19 mouse cellular contexts compared by ENCODE assay signal in genomic region chr2:144236791-144237584, GRCm38 (mm10). TPM values are rescaled to one million over a fixed set of nuclear protein-coding genes. Genes with fewer than 3 reads are reported as not detected.
DNase-seq lines count a peak whose midpoint lies in the region; ATAC-seq and TF ChIP-seq lines count a peak whose summit lies in the region.
"Had no signal": no experiment of that assay in that cellular context is flagged by ENCODE, and none has a peak within 500 bp of the region (broad histone marks: within the 10 kb centered on the region; RNA-seq: fewer than 3 reads in every experiment).

No protein-coding gene starts in this region.

- 60% methylated on average over 9 of the region's 9 CpGs for WGBS in hindbrain, embryonic 15.5 days
- WGBS in hindbrain, embryonic 14.5 days: 63% methylated on average over 9 of the region's 9 CpGs
- WGBS in intestine, postnatal 0 days: 58% methylated on average over 9 of the region's 9 CpGs

- H3K36me3 ChIP-seq in hindbrain, embryonic 15.5 days: no peaks in the 10 kb centered on the region
- H3K36me3 ChIP-seq in hindbrain, embryonic 14.5 days (replicated peaks; ENCODE audit: control insufficient read depth, insufficient read depth): no peaks in the 10 kb centered on the region
- no peaks in the 10 kb centered on the region for H3K36me3 ChIP-seq in intestine, postnatal 0 days (ENCODE audit: control insufficient read depth, insufficient read depth)
- H3K36me3 ChIP-seq: embryonic facial prominence, embryonic 10.5 days; forebrain, embryonic 15.5 days; heart, embryonic 10.5 days had no signal

- H3K4me3 ChIP-seq in hindbrain, embryonic 15.5 days: no peak overlapping the region
- H3K4me3 ChIP-seq in hindbrain, embryonic 14.5 days (replicated peaks; ENCODE audit: low read length): no peak overlapping the region
- no peak overlapping the region for H3K4me3 ChIP-seq in intestine, postnatal 0 days (ENCODE audit: low read depth, low read length)
- H3K4me3 ChIP-seq: embryonic facial prominence, embryonic 10.5 days; forebrain, embryonic 15.5 days; heart, embryonic 10.5 days had no signal

- ATAC-seq in hindbrain, embryonic 15.5 days (ENCODE audit: low FRiP score, low read depth): no peak
- no peak for ATAC-seq in hindbrain, embryonic 14.5 days (ENCODE audit: low FRiP score)
- peak; percentile 70 for ATAC-seq in granulocyte monocyte progenitor cell, adult 5-6 weeks (replicated peaks; ENCODE audit: poor library complexity, severe bottlenecking)
- ATAC-seq in intestine, postnatal 0 days: peak; percentile 68
- ATAC-seq: activated CD4-positive, CD25-positive, alpha-beta regulatory T cell, adult 4 months; forebrain, embryonic 15.5 days; hindbrain, embryonic 16.5 days; Patski had no signal

- no peak overlapping the region for H3K27ac ChIP-seq in hindbrain, embryonic 15.5 days (replicated peaks)
- no peak overlapping the region for H3K27ac ChIP-seq in hindbrain, embryonic 14.5 days
- no peak overlapping the region for H3K27ac ChIP-seq in intestine, postnatal 0 days (ENCODE audit: low read depth, low read length)
- H3K27ac ChIP-seq: embryonic facial prominence, embryonic 10.5 days; forebrain, embryonic 15.5 days; heart, embryonic 10.5 days had no signal

- H3K27me3 ChIP-seq in hindbrain, embryonic 15.5 days: no peaks in the 10 kb centered on the region
- no peaks in the 10 kb centered on the region for H3K27me3 ChIP-seq in hindbrain, embryonic 14.5 days (ENCODE audit: control insufficient read depth, insufficient read depth, low read length)
- no peaks in the 10 kb centered on the region for H3K27me3 ChIP-seq in intestine, postnatal 0 days (replicated peaks; ENCODE audit: control insufficient read depth, insufficient read depth, low read length)
- H3K27me3 ChIP-seq: CH12.LX; forebrain, embryonic 15.5 days; Patski had no signal

- no peak for TF ChIP-seq CTCF in intestine, postnatal 0 days (IDR thresholded peaks at IDR 0.05; ENCODE audit: low read depth)

- no peak overlapping the region for H3K9ac ChIP-seq in hindbrain, embryonic 15.5 days
- no peak overlapping the region for H3K9ac ChIP-seq in hindbrain, embryonic 14.5 days
- H3K9ac ChIP-seq in intestine, postnatal 0 days (ENCODE audit: low read depth, low read length): no peak overlapping the region
- H3K9ac ChIP-seq: forebrain, embryonic 15.5 days had no signal

- H3K4me2 ChIP-seq in hindbrain, embryonic 15.5 days: 0 out of 2 replicates have a peak overlapping the region, but pooled peaks have one; percentile 4
- no peak overlapping the region for H3K4me2 ChIP-seq in hindbrain, embryonic 14.5 days (replicated peaks)
- no peak overlapping the region for H3K4me2 ChIP-seq in intestine, postnatal 0 days (replicated peaks; ENCODE audit: low read depth)
- H3K4me2 ChIP-seq: forebrain, embryonic 15.5 days had no signal

- H3K9me3 ChIP-seq in hindbrain, embryonic 15.5 days: no peaks in the 10 kb centered on the region
- H3K9me3 ChIP-seq in hindbrain, embryonic 14.5 days (ENCODE audit: control insufficient read depth, low read length): no peaks in the 10 kb centered on the region
- 0 out of 2 replicates have a peak, but pooled peaks cover 3% of the 10 kb centered on the region for H3K9me3 ChIP-seq in intestine, postnatal 0 days (ENCODE audit: control insufficient read depth)
- H3K9me3 ChIP-seq: embryonic facial prominence, embryonic 10.5 days; forebrain, embryonic 15.5 days; heart, embryonic 10.5 days had no signal

- DNase-seq in hindbrain, embryonic 14.5 days (ENCODE audit: low spot score): no peak
- DNase-seq in layer of hippocampus, adult 11-12 months (ENCODE audit: low spot score): no peak
- no peak for DNase-seq in left cerebral cortex, adult 8-10 months (ENCODE audit: low spot score in 2 of 2)
- DNase-seq: adrenal gland, postnatal 14 days; cerebellum, adult 2 months; cerebellum, postnatal 10 days; gastrocnemius, postnatal 25 days; heart, adult 18-20 months; heart, postnatal 14 days had no signal

- no peaks in the 10 kb centered on the region for H3K4me1 ChIP-seq in hindbrain, embryonic 15.5 days (replicated peaks)
- H3K4me1 ChIP-seq in hindbrain, embryonic 14.5 days (replicated peaks; ENCODE audit: control insufficient read depth, insufficient read depth, low read length): no peaks in the 10 kb centered on the region; the same call in 1 of the 2 replicates
- no peaks in the 10 kb centered on the region; the same call in 1 of the 2 replicates for H3K4me1 ChIP-seq in intestine, postnatal 0 days (replicated peaks; ENCODE audit: control insufficient read depth, insufficient read depth, low read length)
- H3K4me1 ChIP-seq: forebrain, embryonic 15.5 days; heart, embryonic 10.5 days had no signal

RNA-seq across cellular contexts. Expression of gene Mgme1, which starts 33.5 kb away (rescaled TPM):
- 12.9 and 14.2 TPM in 2 replicates for polyA plus RNA-seq in hindbrain, embryonic 15.5 days (2015; fragmentation: Nextera tagmentation; extraction: Ambion mirVana)
- polyA plus RNA-seq in hindbrain, embryonic 14.5 days (2014; fragmentation: Nextera tagmentation; extraction: Ambion mirVana): 10.5 and 11.7 TPM in 2 replicates
- 19.6 and 23.4 TPM in 2 replicates for total RNA-seq in granulocyte monocyte progenitor cell, adult 5-6 weeks (2014; fragmentation: Nextera tagmentation)
- total RNA-seq in granulocyte monocyte progenitor cell, adult 5-6 weeks (2017): 25.4 and 29.9 TPM in 2 replicates
- polyA plus RNA-seq in intestine, postnatal 0 days (2015; fragmentation: Nextera tagmentation; extraction: Ambion mirVana): 8.8 and 9.6 TPM in 2 replicates
- 1 to 10 TPM; 4.4 to 6.1 (median 5.4) TPM for total RNA-seq in left cerebral cortex, adult 8-10 months (2022)

RNA-seq across cellular contexts. Expression of gene Snx5, which starts 33.7 kb away (rescaled TPM):
- 67.6 and 68.1 TPM in 2 replicates for polyA plus RNA-seq in hindbrain, embryonic 15.5 days (2015; fragmentation: Nextera tagmentation; extraction: Ambion mirVana)
- 73.0 and 75.9 TPM in 2 replicates for polyA plus RNA-seq in hindbrain, embryonic 14.5 days (2014; fragmentation: Nextera tagmentation; extraction: Ambion mirVana)
- 226 and 255 TPM in 2 replicates for total RNA-seq in granulocyte monocyte progenitor cell, adult 5-6 weeks (2014; fragmentation: Nextera tagmentation)
- total RNA-seq in granulocyte monocyte progenitor cell, adult 5-6 weeks (2017): 248 and 283 TPM in 2 replicates
- 116 and 123 TPM in 2 replicates for polyA plus RNA-seq in intestine, postnatal 0 days (2015; fragmentation: Nextera tagmentation; extraction: Ambion mirVana)
- 10 to 100 TPM; 81.2 to 90.5 (median 83.9) TPM for total RNA-seq in left cerebral cortex, adult 8-10 months (2022)

Comparison
In these comparisons a context has a peak if more than half of its experiments do, and no peak if none do; other contexts are left out.
1. ATAC-seq: peak in granulocyte monocyte progenitor cell, adult 5-6 weeks (single experiment) and intestine, postnatal 0 days (single experiment); none in hindbrain, embryonic 15.5 days (single experiment) and hindbrain, embryonic 14.5 days (single experiment).